Mouse (Mus musculus): ENCODE data around the gene Hic2. TPM values are rescaled to one million over a fixed set of nuclear protein-coding genes. Genes with fewer than 3 reads are reported as not detected.
A peak's percentile ranks its signal among the peaks of the same experiment; 100 is the strongest.

Hic2 gene
- 1 to 10 TPM; 3.7 to 4.1 TPM for total RNA-seq (2021)

GRCm38 (mm10) chr16:17232794-17233701, at the start of gene Hic2:
TSS of gene Hic2 (plus strand) at chr16:17233572.
- intact Hi-C loops (cut with DNase I): no loop called here
- DNase-seq: peak; percentile 97

GRCm38 (mm10) chr16:17185475-17185874, 47.9 kb upstream of the Hic2 start:
- intact Hi-C loops (cut with DNase I): no loop called here
- no peak for DNase-seq

GRCm38 (mm10) chr16:17193823-17194222, 39.5 kb upstream of the Hic2 start:
- no peak for DNase-seq
- intact Hi-C loops (cut with DNase I): no loop called here

GRCm38 (mm10) chr16:17200121-17200952, 33.0 kb upstream of the Hic2 start:
- intact Hi-C loops (cut with DNase I): loop anchor here (5.0 kb wide), 1 partner anchor 53 kb away; the partner anchor contains the start of gene Ccdc116
- DNase-seq: peak in 1 of 2 experiments; percentile 16

GRCm38 (mm10) chr16:17200953-17201707, 32.2 kb upstream of the Hic2 start:
- DNase-seq: peak; percentile 89 to 90
- intact Hi-C loops (cut with DNase I): loop anchor here (5.0 kb wide), 1 partner anchor 54 kb away; the partner anchor contains the start of gene Ccdc116

GRCm38 (mm10) chr16:17201977-17202376, 31.4 kb upstream of the Hic2 start:
- intact Hi-C loops (cut with DNase I): loop anchor here (5.0 kb wide), 1 partner anchor 55 kb away; the partner anchor contains the start of gene Ccdc116

GRCm38 (mm10) chr16:17202549-17202948, 30.8 kb upstream of the Hic2 start, which contains the start of gene Ube2l3:
TSS of gene Ube2l3 (minus strand) at chr16:17202649.
- intact Hi-C loops (cut with DNase I): loop anchor here (5.0 kb wide), 1 partner anchor 55 kb away; the partner anchor contains the start of gene Ccdc116
- no peak for DNase-seq

More at GRCm38 (mm10) chr16:17201977-17202376, 31.4 kb upstream of the Hic2 start:
- DNase-seq: no peak

- peak in 1 of 2 experiments; percentile 45 for DNase-seq
- intact Hi-C loops (cut with DNase I): loop anchor here (5.0 kb wide), 1 partner anchor 58 kb away; the partner anchor contains the start of gene Ccdc116
Measured at GRCm38 (mm10) chr16:17204990-17205389, 28.4 kb upstream of the Hic2 start.

- DNase-seq: peak; percentile 89 to 90
- intact Hi-C loops (cut with DNase I): loop anchor here (1.0 kb wide), 2 partner anchors 63 to 68 kb away; partner anchors contain the start of gene Tmem191c
Measured at GRCm38 (mm10) chr16:17208389-17209361, 24.7 kb upstream of the Hic2 start, which contains the start of gene Rimbp3. TSS of gene Rimbp3 (plus strand) at chr16:17208603.

GRCm38 (mm10) chr16:17209404-17209960, 23.9 kb upstream of the Hic2 start:
- DNase-seq: no peak
- intact Hi-C loops (cut with DNase I): loop anchor here (1.0 kb wide), 2 partner anchors 62 to 67 kb away; partner anchors contain the start of gene Tmem191c

- DNase-seq: peak; percentile 93 to 94
- intact Hi-C loops (cut with DNase I): loop anchor here (1.0 kb wide), 2 partner anchors 61 to 66 kb away; partner anchors contain the start of gene Tmem191c
Measured at GRCm38 (mm10) chr16:17209981-17210838, 23.2 kb upstream of the Hic2 start.

GRCm38 (mm10) chr16:17216934-17217633, 16.3 kb upstream of the Hic2 start:
- no peak for DNase-seq
- intact Hi-C loops (cut with DNase I): no loop called here

GRCm38 (mm10) chr16:17220127-17220733, 13.1 kb upstream of the Hic2 start:
- intact Hi-C loops (cut with DNase I): no loop called here

GRCm38 (mm10) chr16:17222197-17222596, 11.2 kb upstream of the Hic2 start:
- intact Hi-C loops (cut with DNase I): no loop called here
- peak; percentile 95 to 99 for DNase-seq

More at GRCm38 (mm10) chr16:17220127-17220733, 13.1 kb upstream of the Hic2 start:
- no peak for DNase-seq

- intact Hi-C loops (cut with DNase I): no loop called here
- DNase-seq: no peak
Measured at GRCm38 (mm10) chr16:17225584-17225983, 7.8 kb upstream of the Hic2 start.

GRCm38 (mm10) chr16:17226496-17226895, 6.9 kb upstream of the Hic2 start:
- DNase-seq: no peak
- intact Hi-C loops (cut with DNase I): no loop called here

Measured in heart, postnatal 10 days (tissue).